Mouse (Mus musculus) embryonic facial prominence, embryonic 14.5 days (tissue): Measurements from ENCODE around the gene Dglucy. TPM values are rescaled to one million over a fixed set of nuclear protein-coding genes. Genes with fewer than 3 reads are reported as not detected.

Source experiments
- ATAC-seq: fragments of 200-750 bp; cut with Nextera tagmentation; 2 replicates; pipeline ENCODE4 v1.8.0; 2017; ENCODE audit warnings: low read depth, moderate number of reproducible peaks, moderate TSS enrichment
- DNase-seq: peaks from one replicate; pipeline ENCODE4 v3.0.0-alpha.2; 2015; ENCODE audit warnings: low spot score
- H3K27ac ChIP-seq: fragments of 300-500 bp; sonication (generic); replicated peaks from 2 replicates; pipeline ENCODE4 v1.5.1; 2014; ENCODE audit warnings: low read depth, mild to moderate bottlenecking, low read length, moderate library complexity
- H3K27me3 ChIP-seq: fragments of 300-500 bp; sonication (generic); replicated peaks from 2 replicates; pipeline ENCODE4 v1.6.1; 2014; ENCODE audit warnings: low read length; ENCODE audit not compliant: control insufficient read depth, insufficient read depth
- H3K36me3 ChIP-seq: fragments of 300-500 bp; sonication (generic); 2 replicates; pipeline ENCODE4 v1.6.1; 2014; ENCODE audit warnings: low read length, mixed read lengths; ENCODE audit not compliant: control insufficient read depth, insufficient read depth
- H3K4me1 ChIP-seq: fragments of 300-500 bp; sonication (generic); 2 replicates; pipeline ENCODE4 v1.6.1; 2014; ENCODE audit warnings: antibody characterized with exemption, low read length; ENCODE audit not compliant: control insufficient read depth, insufficient read depth
- H3K4me2 ChIP-seq: fragments of 300-500 bp; sonication (generic); 2 replicates; pipeline ENCODE4 v1.6.1; 2014; ENCODE audit warnings: low read depth, mild to moderate bottlenecking, low read length, moderate library complexity, mixed read lengths
- H3K4me3 ChIP-seq: fragments of 300-500 bp; sonication (generic); 2 replicates; pipeline ENCODE4 v1.5.1; 2014; ENCODE audit warnings: low read depth, mild to moderate bottlenecking, low read length
- H3K9ac ChIP-seq: fragments of 300-500 bp; sonication (generic); 2 replicates; pipeline ENCODE4 v1.6.1; 2014; ENCODE audit warnings: low read depth, mild to moderate bottlenecking, low read length, moderate library complexity, mixed read lengths
- H3K9me3 ChIP-seq: fragments of 300-500 bp; sonication (generic); 2 replicates; pipeline ENCODE4 v1.6.1; 2016; ENCODE audit warnings: low read length; ENCODE audit not compliant: control insufficient read depth
- WGBS: fragments of 180-500 bp; shearing (Covaris S2); extraction: QIAGEN DNeasy Blood & Tissue Kit; methylation state at CpG from one replicate; pipeline ENCODE4 v1.1.7; 2014; 5-methylcytosine and 5-hydroxymethylcytosine counted together
- polyA plus RNA-seq: library from polyadenylated mRNA; unstranded; fragments of >200 nt; fragmentation: Nextera tagmentation; extraction: Ambion mirVana; gene quantifications from 2 replicates; pipeline ENCODE4 v1.2.1, GENCODE M21; 2014

The Dglucy gene
- polyA plus RNA-seq: 4.4 and 4.9 TPM in 2 replicates

- Histone ChIP-seq H3K9ac (peak within 1 kb of the TSS; percentile 63), H3K4me1 (peaks cover 17% of the 10 kb centered on the region), H3K36me3 (no peaks in the 10 kb centered on the region), H3K4me3 (peak within 1 kb of the TSS; percentile 36), H3K27ac (peak within 1 kb of the TSS; percentile 89), H3K27me3 (no peaks in the 10 kb centered on the region), H3K9me3 (no peaks in the 10 kb centered on the region), H3K4me2 (peak within 1 kb of the TSS; percentile 53)
- DNase-seq (peak; percentile 96), ATAC-seq (peak; percentile 98)
- 22% methylated on average over 12 of the region's 12 CpGs for WGBS
Measured at GRCm38 (mm10) chr12:100778934-100779865, at the start of gene Dglucy. TSS of gene Dglucy (plus strand) at chr12:100779057.

DNA sequence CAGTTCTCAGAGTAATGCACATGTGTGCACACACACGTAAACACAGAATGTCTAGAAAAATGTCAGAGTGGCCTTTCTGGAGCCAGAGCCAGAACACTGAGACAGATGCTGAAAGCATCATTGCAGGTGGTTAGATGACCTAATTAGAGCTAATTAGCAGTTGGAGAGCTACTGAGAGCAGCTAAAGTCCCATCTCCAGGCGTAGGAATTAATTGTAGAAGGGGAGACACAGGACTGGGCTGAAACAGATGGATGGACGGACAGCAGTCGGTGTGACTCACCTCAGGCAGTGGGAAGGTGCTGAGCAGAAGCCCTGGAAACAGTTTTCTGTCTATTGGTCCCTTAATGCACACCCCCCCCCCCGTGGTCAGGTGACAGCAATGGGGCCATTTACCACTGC, 43.7 kb upstream of the Dglucy start:
- ATAC-seq (no peak), DNase-seq (no peak)
- Histone ChIP-seq H3K36me3 (no peaks in the 10 kb centered on the region), H3K27me3 (no peaks in the 10 kb centered on the region), H3K9me3 (no peaks in the 10 kb centered on the region), H3K4me2 (no peak overlapping the region), H3K4me3 (no peak overlapping the region), H3K4me1 (no peaks in the 10 kb centered on the region), H3K27ac (no peak overlapping the region), H3K9ac (no peak overlapping the region)
- 62% methylated on average over 5 of the region's 5 CpGs for WGBS

GRCm38 (mm10) chr12:100735581-100735980, 43.3 kb upstream of the Dglucy start:
- Histone ChIP-seq H3K4me1 (no peaks in the 10 kb centered on the region), H3K27me3 (no peaks in the 10 kb centered on the region)
- no peak for ATAC-seq

GRCm38 (mm10) chr12:100738498-100738897, 40.4 kb upstream of the Dglucy start:
- no peak overlapping the region for H3K4me2 ChIP-seq
- ATAC-seq: no peak
- H3K27ac ChIP-seq: no peak overlapping the region
- WGBS: 57% methylated on average over 3 of the region's 3 CpGs
- no peak overlapping the region for H3K4me3 ChIP-seq
- no peak for DNase-seq
- no peaks in the 10 kb centered on the region for H3K9me3 ChIP-seq
- no peaks in the 10 kb centered on the region for H3K36me3 ChIP-seq
- no peak overlapping the region for H3K9ac ChIP-seq
- H3K4me1 ChIP-seq: no peaks in the 10 kb centered on the region
- H3K27me3 ChIP-seq: no peaks in the 10 kb centered on the region

More at GRCm38 (mm10) chr12:100735581-100735980, 43.3 kb upstream of the Dglucy start:
- WGBS: 61% methylated on average over 2 of the region's 2 CpGs
- no peak overlapping the region for H3K9ac ChIP-seq
- no peak overlapping the region for H3K27ac ChIP-seq
- DNase-seq: no peak
- no peak overlapping the region for H3K4me2 ChIP-seq
- no peaks in the 10 kb centered on the region for H3K9me3 ChIP-seq
- no peaks in the 10 kb centered on the region for H3K36me3 ChIP-seq
- no peak overlapping the region for H3K4me3 ChIP-seq

GRCm38 (mm10) chr12:100739011-100739570, 39.8 kb upstream of the Dglucy start:
- no peaks in the 10 kb centered on the region for H3K4me1 ChIP-seq
- no peak for ATAC-seq
- no peaks in the 10 kb centered on the region for H3K27me3 ChIP-seq
- no peaks in the 10 kb centered on the region for H3K9me3 ChIP-seq
- no peak overlapping the region for H3K4me2 ChIP-seq
- no peak overlapping the region for H3K27ac ChIP-seq
- no peak overlapping the region for H3K9ac ChIP-seq
- no peak overlapping the region for H3K4me3 ChIP-seq
- DNase-seq: no peak
- 77% methylated on average over 4 of the region's 4 CpGs for WGBS
- no peaks in the 10 kb centered on the region for H3K36me3 ChIP-seq

DNA sequence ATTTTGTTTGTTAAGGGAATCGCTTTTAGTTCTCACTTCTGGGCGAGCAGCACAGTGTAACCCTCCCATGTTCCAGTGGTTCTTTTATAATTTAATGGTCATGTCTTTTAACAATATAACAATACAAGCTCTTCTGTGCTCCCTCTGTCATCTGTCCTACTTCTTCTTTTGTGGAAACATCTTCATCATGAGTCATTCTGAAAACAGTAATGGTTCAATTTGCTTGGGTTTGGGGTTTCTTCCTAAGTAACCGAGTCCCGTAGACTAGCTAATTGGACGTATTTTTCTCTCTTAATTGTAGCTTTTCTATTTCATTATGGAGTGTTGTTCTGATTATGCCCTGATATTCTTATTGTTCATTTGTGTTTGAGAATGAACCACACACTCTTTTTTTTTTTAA, 38.5 kb upstream of the Dglucy start:
- WGBS: 84% methylated on average over 5 of the region's 5 CpGs
- Histone ChIP-seq H3K4me2 (no peak overlapping the region), H3K9ac (no peak overlapping the region), H3K36me3 (no peaks in the 10 kb centered on the region), H3K27me3 (no peaks in the 10 kb centered on the region), H3K9me3 (no peaks in the 10 kb centered on the region), H3K27ac (no peak overlapping the region), H3K4me3 (no peak overlapping the region), H3K4me1 (no peaks in the 10 kb centered on the region)
- DNase-seq (no peak), ATAC-seq (no peak)

- Histone ChIP-seq H3K27me3 (no peaks in the 10 kb centered on the region), H3K4me2 (no peak overlapping the region), H3K9ac (no peak overlapping the region), H3K4me1 (no peaks in the 10 kb centered on the region), H3K4me3 (no peak overlapping the region), H3K36me3 (no peaks in the 10 kb centered on the region), H3K27ac (no peak overlapping the region), H3K9me3 (no peaks in the 10 kb centered on the region)
- ATAC-seq (no peak), DNase-seq (no peak)
- WGBS: 75% methylated on average over 2 of the region's 2 CpGs
Measured at GRCm38 (mm10) chr12:100742468-100742867, 36.4 kb upstream of the Dglucy start.

- H3K9ac ChIP-seq: no peak overlapping the region
- no peaks in the 10 kb centered on the region for H3K36me3 ChIP-seq
- WGBS: 79% methylated on average over 1 of the region's 1 CpGs
- H3K27me3 ChIP-seq: no peaks in the 10 kb centered on the region
- no peak for ATAC-seq
- no peak overlapping the region for H3K4me2 ChIP-seq
- no peaks in the 10 kb centered on the region for H3K9me3 ChIP-seq
- DNase-seq: no peak
- H3K4me1 ChIP-seq: no peaks in the 10 kb centered on the region
- no peak overlapping the region for H3K27ac ChIP-seq
- no peak overlapping the region for H3K4me3 ChIP-seq
Measured at GRCm38 (mm10) chr12:100752977-100753376, 25.9 kb upstream of the Dglucy start.
